Comparison of ENCODE assay signal across 8 mouse cellular contexts in genomic region chr8:80058193-80058592, GRCm38 (mm10). TPM values are rescaled to one million over a fixed set of nuclear protein-coding genes. Genes with fewer than 3 reads are reported as not detected.
DNase-seq lines count a peak whose midpoint lies in the region; ATAC-seq and TF ChIP-seq lines count a peak whose summit lies in the region.

No protein-coding gene starts in this region.

- ATAC-seq in hindbrain, postnatal 0 days = peak; percentile 28
- no peak for ATAC-seq in inflammation-experienced regulatory T-cells, adult 6 months

- intact Hi-C loops in left cerebral cortex, postnatal 10 days (cut with DNase I) = no loop called here

- H3K27me3 ChIP-seq in embryonic facial prominence, embryonic 10.5 days (replicated peaks; ENCODE audit: low read depth, poor library complexity, severe bottlenecking) = peaks cover 66% of the 10 kb centered on the region
- peaks cover 12% of the 10 kb centered on the region for H3K27me3 ChIP-seq in hindbrain, postnatal 0 days (ENCODE audit: insufficient read depth, low read length)
- no peaks in the 10 kb centered on the region for H3K27me3 ChIP-seq in myocyte (ENCODE audit: control insufficient read depth, insufficient read depth, insufficient read length)

- WGBS in embryonic facial prominence, embryonic 10.5 days = 1% methylated on average over 8 of the region's 12 CpGs
- 2% methylated on average over 8 of the region's 12 CpGs for whole genome bisulfite sequencing in hindbrain, postnatal 0 days

- H3K9me3 ChIP-seq in embryonic facial prominence, embryonic 10.5 days = no peaks in the 10 kb centered on the region
- no peaks in the 10 kb centered on the region for H3K9me3 ChIP-seq in hindbrain, postnatal 0 days (ENCODE audit: low read length)

- no peak overlapping the region for H3ac ChIP-seq in myocyte (ENCODE audit: control insufficient read depth, insufficient read length)

- peak overlapping the region; percentile 25; the same call in 1 of the 2 replicates for H3K9ac ChIP-seq in hindbrain, postnatal 0 days (replicated peaks; ENCODE audit: low read length)

- peak overlapping the region; percentile 69 for H3K4me3 ChIP-seq in embryonic facial prominence, embryonic 10.5 days
- peak overlapping the region; percentile 54 for H3K4me3 ChIP-seq in hindbrain, postnatal 0 days (ENCODE audit: low read length)
- peak overlapping the region; percentile 34 for H3K4me3 ChIP-seq in myocyte

- H3K4me2 ChIP-seq in hindbrain, postnatal 0 days (ENCODE audit: low read depth, low read length) = peak overlapping the region; percentile 95
- peak overlapping the region; percentile 27 for H3K4me2 ChIP-seq in myocyte (ENCODE audit: low read depth)

- peak; percentile 2 to 32 for DNase-seq in left cerebral cortex, adult 18-20 months (ENCODE audit: low spot score in 2 of 2)
- no peak for DNase-seq in left cerebral cortex, postnatal 10 days (ENCODE audit: extremely low spot score in 1 of 2, low spot score in 2 of 2)
- DNase-seq in embryonic facial prominence, embryonic 10.5 days (ENCODE audit: low spot score) = no peak
- DNase-seq in hindbrain, postnatal 0 days (ENCODE audit: low spot score) = no peak
- DNase-seq in kidney, adult 9 months = no peak
- no peak for DNase-seq in spleen, adult 12 weeks (ENCODE audit: low spot score)

- peak overlapping the region; percentile 58 for H3K27ac ChIP-seq in embryonic facial prominence, embryonic 10.5 days (replicated peaks)
- H3K27ac ChIP-seq in hindbrain, postnatal 0 days = no peak overlapping the region

- TF ChIP-seq POLR2A in myocyte (IDR thresholded peaks at IDR 0.05; ENCODE audit: insufficient read length, low read depth) = no peak

- H3K79me2 ChIP-seq in myocyte (ENCODE audit: control insufficient read depth, insufficient read depth) = peaks cover 4% of the 10 kb centered on the region

- no peak for TF ChIP-seq CTCF in hindbrain, postnatal 0 days (IDR thresholded peaks at IDR 0.05; ENCODE audit: low read depth)

- H3K36me3 ChIP-seq in embryonic facial prominence, embryonic 10.5 days (replicated peaks) = no peaks in the 10 kb centered on the region
- H3K36me3 ChIP-seq in hindbrain, postnatal 0 days (ENCODE audit: insufficient read depth, low read length) = no peaks in the 10 kb centered on the region
- H3K36me3 ChIP-seq in myocyte (ENCODE audit: control insufficient read depth, insufficient read depth) = no peaks in the 10 kb centered on the region

- peaks cover 50% of the 10 kb centered on the region for H3K4me1 ChIP-seq in embryonic facial prominence, embryonic 10.5 days
- 0 out of 2 replicates have a peak, but pooled peaks cover 5% of the 10 kb centered on the region for H3K4me1 ChIP-seq in hindbrain, postnatal 0 days (ENCODE audit: insufficient read depth, low read length)

TF ChIP-seq in myocyte, 11 proteins besides CTCF, POLR2A, EP300 and RAD21:
- TF ChIP-seq E2F4 (IDR thresholded peaks at IDR 0.05; ENCODE audit: insufficient read depth) = no peak
- no peak for TF ChIP-seq USF1 (IDR thresholded peaks at IDR 0.05; ENCODE audit: low read depth)
- TF ChIP-seq TCF12 (IDR thresholded peaks at IDR 0.05; ENCODE audit: insufficient read depth, poor library complexity, severe bottlenecking) = no peak
- TF ChIP-seq REST (IDR thresholded peaks at IDR 0.05; ENCODE audit: insufficient read depth, insufficient read length) = no peak
- TF ChIP-seq POLR2AphosphoS2 (IDR thresholded peaks at IDR 0.05; ENCODE audit: insufficient read length, low read depth) = no peak
- no peak for TF ChIP-seq MYOD1 (IDR thresholded peaks at IDR 0.05; ENCODE audit: control insufficient read depth in 1 of 3, insufficient read length in 2 of 3, low read depth in 2 of 3)
- TF ChIP-seq MAX (IDR thresholded peaks at IDR 0.05; ENCODE audit: low read depth) = no peak
- TF ChIP-seq SRF (IDR thresholded peaks at IDR 0.05; ENCODE audit: control insufficient read depth, insufficient read length, low read depth) = no peak
- no peak for TF ChIP-seq TCF3 (IDR thresholded peaks at IDR 0.05; ENCODE audit: insufficient read length, low read depth)
- no peak for TF ChIP-seq CEBPB (IDR thresholded peaks at IDR 0.05; ENCODE audit: insufficient read depth, poor library complexity, severe bottlenecking)
- no peak for TF ChIP-seq MYOG (IDR thresholded peaks at IDR 0.05; ENCODE audit: control insufficient read depth in 1 of 3, insufficient read depth in 1 of 3, insufficient read length in 2 of 3, low read depth in 2 of 3)
TF ChIP-seq in myocyte: peak in this region for 0.

RNA-seq across cellular contexts. Expression of gene Hhip, which starts 0.4 kb away (rescaled TPM):
- total RNA-seq in left cerebral cortex, adult 18-20 months (2021) = 1 to 10 TPM; 3.1 to 4.5 TPM
- 1 to 10 TPM; 2.6 to 3.6 TPM for total RNA-seq in left cerebral cortex, postnatal 10 days (2021)
- 3.6 and 4.7 TPM in 2 replicates for polyA plus RNA-seq in embryonic facial prominence, embryonic 10.5 days (2016; fragmentation: Nextera tagmentation; extraction: Ambion mirVana)
- total RNA-seq in hindbrain, postnatal 0 days (2014; rRNA removed) = 4.9 and 6.0 TPM in 2 replicates
- 3.0 and 4.3 TPM in 2 replicates for polyA plus RNA-seq in hindbrain, postnatal 0 days (2015; fragmentation: Nextera tagmentation; extraction: Ambion mirVana)
- 0.92 TPM for polyA plus RNA-seq in myocyte (2012; fragmentation: generic; extraction: Trizol)
- polyA plus RNA-seq in inflammation-experienced regulatory T-cells, adult 6 months (2017; shearing (Covaris generic)) = under 1 TPM in 1 of 3 experiments, not detected in 2; 0.27 TPM

Comparison
In these comparisons a context has a peak if more than half of its experiments do, and no peak if none do; other contexts are left out.
1. DNase-seq: peak in left cerebral cortex, adult 18-20 months (2 of 2); none in left cerebral cortex, postnatal 10 days (0 of 2), embryonic facial prominence, embryonic 10.5 days (single experiment), hindbrain, postnatal 0 days (single experiment), kidney, adult 9 months (single experiment) and spleen, adult 12 weeks (single experiment).
2. Peak in every context shown above with its lines, with median percentiles within 50 percentile points of each other: H3K4me3 ChIP-seq.